Mouse (Mus musculus) liver, embryonic 12.5 days (tissue): ENCODE results near the gene Oas1h. TPM values are rescaled to one million over a fixed set of nuclear protein-coding genes. Genes with fewer than 3 reads are reported as not detected.
"Not testable (repeated sequence)": the region's sequence is repeated elsewhere in the genome, so short reads cannot be mapped to it uniquely, and the experiment has no call there.

Experiments used
- ATAC-seq: fragments of 200-750 bp; cut with Nextera tagmentation; 2 replicates; pipeline ENCODE4 v1.8.0; 2017; ENCODE audit warnings: moderate number of reproducible peaks, mild to moderate bottlenecking, moderate library complexity
- H3K27ac ChIP-seq: fragments of 300-500 bp; sonication (generic); 2 replicates; pipeline ENCODE4 v1.5.1; 2016; ENCODE audit warnings: mild to moderate bottlenecking
- H3K27me3 ChIP-seq: fragments of 300-500 bp; sonication (generic); replicated peaks from 2 replicates; pipeline ENCODE4 v1.6.1; 2016; ENCODE audit warnings: mild to moderate bottlenecking, moderate library complexity
- H3K36me3 ChIP-seq: fragments of 300-500 bp; sonication (generic); 2 replicates; pipeline ENCODE4 v1.6.1; 2016; ENCODE audit warnings: mild to moderate bottlenecking, moderate library complexity
- H3K4me1 ChIP-seq: fragments of 300-500 bp; sonication (generic); 2 replicates; pipeline ENCODE4 v1.6.1; 2016
- H3K4me2 ChIP-seq: fragments of 300-500 bp; sonication (generic); 2 replicates; pipeline ENCODE4 v1.6.1; 2016; ENCODE audit warnings: mild to moderate bottlenecking, moderate library complexity
- H3K4me3 ChIP-seq: fragments of 300-500 bp; sonication (generic); 2 replicates; pipeline ENCODE4 v1.5.1; 2016; ENCODE audit warnings: mild to moderate bottlenecking, moderate library complexity
- H3K9ac ChIP-seq: fragments of 300-500 bp; sonication (generic); 2 replicates; pipeline ENCODE4 v1.6.1; 2016; ENCODE audit warnings: mild to moderate bottlenecking, moderate library complexity
- H3K9me3 ChIP-seq: fragments of 300-500 bp; sonication (generic); replicated peaks from 2 replicates; pipeline ENCODE4 v1.6.1; 2016; ENCODE audit warnings: mild to moderate bottlenecking, moderate library complexity
- WGBS: fragments of 180-500 bp; shearing (Covaris S2); methylation state at CpG from one replicate; pipeline ENCODE4 v1.1.7; 2016; ENCODE audit not compliant: insufficient replicate concordance; 5-methylcytosine and 5-hydroxymethylcytosine counted together
- polyA plus RNA-seq: library from polyadenylated mRNA; unstranded; fragments of >200 nt; fragmentation: Nextera tagmentation; extraction: Ambion mirVana; gene quantifications from 2 replicates; pipeline ENCODE4 v1.2.1, GENCODE M21; 2016

Gene Oas1h
- polyA plus RNA-seq, 1 experiment from 2014 or later = not detected

DNA sequence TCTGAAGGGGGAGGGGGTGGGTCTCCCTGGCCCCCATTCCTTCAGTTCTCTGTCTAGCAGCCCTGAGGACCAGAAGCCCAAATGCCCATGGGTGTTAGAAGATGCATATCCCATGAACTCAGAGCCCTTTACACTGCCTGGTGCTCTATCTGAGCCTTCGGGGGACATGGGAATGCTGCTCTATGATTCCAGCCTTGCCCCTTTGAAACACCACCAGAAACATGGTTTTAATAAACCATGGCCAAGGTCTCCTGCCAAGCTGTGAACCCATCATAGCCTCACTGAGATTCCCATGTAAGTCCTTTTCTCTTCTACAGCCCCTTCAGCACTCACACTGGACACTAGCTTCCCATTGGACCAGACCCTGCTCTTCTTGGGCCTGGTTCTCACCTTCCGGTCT, 28.8 kb downstream of the Oas1h start:
- no peak overlapping the region for H3K4me3 ChIP-seq
- H3K9ac ChIP-seq = no peak overlapping the region
- no peak overlapping the region for H3K27ac ChIP-seq
- H3K9me3 ChIP-seq = no peaks in the 10 kb centered on the region
- no peak for ATAC-seq
- no peak overlapping the region for H3K4me2 ChIP-seq
- 58% methylated on average over 2 of the region's 2 CpGs for WGBS
- no peaks in the 10 kb centered on the region for H3K36me3 ChIP-seq
- H3K27me3 ChIP-seq = no peaks in the 10 kb centered on the region; the same call in 1 of the 2 replicates
- no peaks in the 10 kb centered on the region for H3K4me1 ChIP-seq

DNA sequence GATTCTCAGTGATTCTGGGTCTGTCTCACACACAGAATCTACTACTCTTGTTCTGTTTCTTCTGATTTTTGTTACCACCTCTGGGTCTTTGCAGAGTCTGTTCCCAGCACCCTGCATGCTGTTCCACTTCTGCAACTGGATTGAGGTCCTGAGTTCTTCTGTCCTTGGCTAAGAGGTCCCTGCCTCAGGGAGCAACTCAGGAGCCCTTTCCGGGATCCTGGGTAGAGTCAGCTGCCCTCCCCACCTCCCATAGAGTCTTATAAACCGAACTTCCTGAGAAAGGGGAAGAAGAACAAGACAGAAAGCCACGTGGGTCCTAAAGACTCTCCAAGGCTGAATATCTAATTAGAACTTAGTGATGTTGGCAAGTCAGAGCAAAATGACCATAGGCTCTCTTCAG, 29.8 kb downstream of the Oas1h start:
- ATAC-seq = no peak
- H3K4me2 ChIP-seq = no peak overlapping the region
- no peak overlapping the region for H3K4me3 ChIP-seq
- H3K4me1 ChIP-seq = no peaks in the 10 kb centered on the region
- H3K27ac ChIP-seq = no peak overlapping the region
- H3K9ac ChIP-seq = no peak overlapping the region
- H3K9me3 ChIP-seq = no peaks in the 10 kb centered on the region
- 33% methylated on average over 3 of the region's 3 CpGs for WGBS
- no peaks in the 10 kb centered on the region for H3K36me3 ChIP-seq
- no peaks in the 10 kb centered on the region; the same call in 1 of the 2 replicates for H3K27me3 ChIP-seq

DNA sequence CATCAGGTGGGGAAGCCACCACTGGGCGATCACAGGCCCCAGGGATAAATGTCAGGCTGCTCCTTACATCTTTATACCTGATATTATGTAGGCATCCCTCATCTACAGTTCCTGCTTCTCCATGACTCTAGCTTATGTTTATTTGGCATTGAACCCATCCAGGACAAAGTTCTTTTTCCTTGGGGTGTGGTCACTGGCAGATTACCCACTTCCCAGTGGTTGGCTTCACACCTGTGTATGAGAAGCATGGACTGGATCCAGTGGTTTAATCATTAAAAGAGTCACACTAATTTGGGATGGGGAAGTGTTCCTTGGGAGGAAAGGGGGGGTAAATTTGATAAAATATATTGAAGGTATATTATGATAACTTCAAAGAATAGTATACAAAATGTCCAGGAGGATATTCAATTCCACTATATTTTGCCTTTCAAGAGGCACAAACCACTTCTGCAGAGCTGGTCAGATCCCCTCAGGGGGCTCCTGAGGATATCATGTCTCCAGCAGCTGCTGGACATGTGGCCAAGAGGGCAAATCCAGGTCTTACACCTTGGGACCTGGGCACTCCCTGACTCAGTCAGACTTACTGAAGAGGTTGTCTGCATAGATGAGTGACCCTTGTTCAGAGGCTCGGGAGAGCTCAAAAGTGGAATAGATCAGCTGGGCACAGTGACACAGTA, 30.5 kb downstream of the Oas1h start:
- H3K4me2 ChIP-seq, H3K9ac ChIP-seq: not testable (repeated sequence)
- 52% methylated on average over 2 of the region's 2 CpGs for WGBS

GRCm38 (mm10) chr5:120892243-120892660, 31.0 kb downstream of the Oas1h start:
- no peak overlapping the region for H3K9ac ChIP-seq
- no peak for ATAC-seq
- H3K9me3 ChIP-seq = no peaks in the 10 kb centered on the region
- H3K4me3 ChIP-seq = no peak overlapping the region
- H3K36me3 ChIP-seq = no peaks in the 10 kb centered on the region
- H3K4me1 ChIP-seq = no peaks in the 10 kb centered on the region
- no peak overlapping the region for H3K4me2 ChIP-seq
- no peaks in the 10 kb centered on the region; the same call in 1 of the 2 replicates for H3K27me3 ChIP-seq
- no peak overlapping the region for H3K27ac ChIP-seq
- WGBS = 57% methylated on average over 2 of the region's 2 CpGs

More for the DNA sequence above, 30.5 kb downstream of the Oas1h start:
- not testable (repeated sequence) for H3K36me3 ChIP-seq, ATAC-seq, H3K27ac ChIP-seq, H3K27me3 ChIP-seq, H3K4me3 ChIP-seq, H3K9me3 ChIP-seq, H3K4me1 ChIP-seq

- H3K27me3 ChIP-seq, H3K27ac ChIP-seq, H3K4me2 ChIP-seq, ATAC-seq, H3K36me3 ChIP-seq, H3K4me1 ChIP-seq, H3K9ac ChIP-seq, H3K9me3 ChIP-seq, H3K4me3 ChIP-seq: not testable (repeated sequence)
- WGBS = 74% methylated on average over 4 of the region's 4 CpGs
Observed at GRCm38 (mm10) chr5:120893866-120894265, 32.6 kb downstream of the Oas1h start.

- not testable (repeated sequence) for H3K9me3 ChIP-seq, H3K4me1 ChIP-seq, H3K27me3 ChIP-seq, H3K27ac ChIP-seq, H3K36me3 ChIP-seq, H3K4me3 ChIP-seq, ATAC-seq, H3K9ac ChIP-seq, H3K4me2 ChIP-seq
- WGBS = 38% methylated on average over 2 of the region's 2 CpGs
Observed at GRCm38 (mm10) chr5:120894692-120895091, 33.5 kb downstream of the Oas1h start.

DNA sequence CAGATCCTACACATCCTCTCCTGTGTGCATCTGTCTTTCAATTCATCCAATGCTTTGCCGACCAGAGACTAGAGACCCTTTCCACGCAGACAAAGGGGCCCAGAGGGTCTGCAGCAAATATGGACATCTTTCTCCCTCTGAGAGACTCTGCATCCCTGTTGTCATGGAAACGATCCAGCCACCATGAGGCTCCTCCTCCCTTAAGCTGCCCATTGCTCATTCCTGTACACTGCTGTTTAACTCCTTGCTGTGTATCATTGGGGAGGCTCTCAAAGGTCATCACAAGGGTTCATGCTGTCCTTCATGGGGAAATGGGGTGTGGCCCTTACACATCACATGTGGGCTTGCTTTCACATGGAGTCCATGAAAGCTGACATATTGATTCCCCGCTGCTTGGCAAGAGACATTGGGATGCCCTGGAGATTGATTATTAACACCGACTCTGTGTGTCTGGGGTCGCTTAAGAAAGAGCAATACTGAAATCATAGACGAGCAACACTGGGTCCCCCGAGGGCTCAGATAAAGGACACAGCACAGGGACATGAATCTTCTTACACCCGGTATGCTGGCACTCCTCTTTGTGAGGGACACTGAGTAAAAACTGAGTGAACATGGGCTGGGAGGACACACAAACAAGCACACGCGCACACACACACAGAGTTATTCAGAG, 34.1 kb downstream of the Oas1h start:
- WGBS = 74% methylated on average over 11 of the region's 11 CpGs

GRCm38 (mm10) chr5:120898307-120898706, 37.1 kb downstream of the Oas1h start:
- no peak for ATAC-seq
- no peaks in the 10 kb centered on the region for H3K36me3 ChIP-seq
- H3K9me3 ChIP-seq = no peaks in the 10 kb centered on the region
- no peak overlapping the region for H3K27ac ChIP-seq
- H3K27me3 ChIP-seq = no peaks in the 10 kb centered on the region
- H3K4me3 ChIP-seq = no peak overlapping the region
- no peak overlapping the region for H3K9ac ChIP-seq
- no peaks in the 10 kb centered on the region for H3K4me1 ChIP-seq
- WGBS = 65% methylated on average over 6 of the region's 6 CpGs
- H3K4me2 ChIP-seq = no peak overlapping the region

More for the DNA sequence above, 34.1 kb downstream of the Oas1h start:
- no peak for ATAC-seq
- Histone ChIP-seq H3K4me3 (no peak overlapping the region), H3K9me3 (no peaks in the 10 kb centered on the region), H3K4me2 (no peak overlapping the region), H3K27ac (no peak overlapping the region), H3K36me3 (no peaks in the 10 kb centered on the region), H3K9ac (no peak overlapping the region), H3K4me1 (no peaks in the 10 kb centered on the region), H3K27me3 (no peaks in the 10 kb centered on the region)

DNA sequence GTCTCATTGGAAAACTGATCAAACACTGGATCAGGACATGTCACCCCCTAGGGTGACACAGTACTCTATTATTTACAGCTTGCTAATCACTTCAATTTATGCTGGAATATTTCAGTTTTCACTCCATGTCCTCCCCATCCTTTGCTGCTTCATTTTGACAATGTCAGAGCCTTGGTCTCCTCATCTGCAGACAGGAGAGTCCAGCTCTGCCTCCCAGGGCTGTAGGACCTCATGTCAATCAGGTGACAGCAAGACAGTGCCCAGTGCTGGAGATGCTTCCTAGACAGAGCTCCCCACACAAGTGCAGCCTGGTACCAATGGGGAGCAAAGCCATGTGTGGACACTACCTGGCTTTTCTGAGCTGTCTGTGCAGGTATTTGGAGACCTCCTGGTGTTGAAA, 37.5 kb downstream of the Oas1h start:
- Histone ChIP-seq H3K4me2 (no peak overlapping the region), H3K27me3 (no peaks in the 10 kb centered on the region), H3K36me3 (no peaks in the 10 kb centered on the region), H3K9ac (no peak overlapping the region), H3K9me3 (no peaks in the 10 kb centered on the region), H3K4me1 (no peaks in the 10 kb centered on the region), H3K27ac (no peak overlapping the region), H3K4me3 (no peak overlapping the region)
- no peak for ATAC-seq

DNA sequence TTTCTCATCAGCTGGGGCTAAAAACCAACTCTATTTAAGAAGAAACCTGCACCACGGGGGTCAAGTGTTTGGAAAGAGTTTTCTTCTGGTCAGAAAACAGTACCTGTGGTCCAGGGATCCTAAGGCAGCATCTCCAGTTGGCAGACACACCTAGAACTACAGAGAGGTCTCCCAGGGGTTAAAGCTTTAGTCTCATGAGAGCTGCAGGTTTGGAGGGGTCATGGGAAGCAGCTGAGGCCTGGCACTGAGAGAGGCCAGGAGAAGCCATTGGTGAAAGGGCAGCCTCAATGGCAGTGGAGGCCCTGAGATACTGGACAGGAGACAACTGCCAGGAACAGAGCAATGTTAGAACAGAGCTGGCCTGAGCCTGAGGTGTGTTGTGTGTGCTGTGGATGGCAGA, 39.4 kb downstream of the Oas1h start:
- H3K36me3 ChIP-seq = no peaks in the 10 kb centered on the region

DNA sequence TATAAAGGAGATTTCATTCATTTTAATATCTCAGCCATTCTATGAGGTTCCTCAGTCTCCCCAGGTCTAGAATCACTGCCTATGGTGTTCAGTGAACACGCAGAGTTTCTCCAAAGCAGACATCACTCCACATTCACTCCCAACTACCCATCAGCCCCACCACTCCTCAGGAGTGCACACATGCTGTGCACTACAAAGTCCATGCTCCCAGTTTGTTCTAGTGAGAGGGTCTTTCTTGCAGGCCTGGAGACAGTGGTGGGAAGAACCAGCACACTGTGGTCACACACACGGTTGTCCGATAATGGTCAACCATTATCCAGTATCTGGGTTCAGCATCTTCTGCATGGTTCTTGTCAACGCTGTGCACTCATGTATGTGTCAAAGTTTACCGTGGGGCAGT, 40.8 kb downstream of the Oas1h start:
- WGBS = 72% methylated on average over 5 of the region's 5 CpGs
- no peak overlapping the region for H3K4me3 ChIP-seq
- H3K9me3 ChIP-seq = no peaks in the 10 kb centered on the region
- no peak overlapping the region for H3K4me2 ChIP-seq
- H3K9ac ChIP-seq = no peak overlapping the region
- no peaks in the 10 kb centered on the region for H3K27me3 ChIP-seq
- no peak for ATAC-seq
- no peak overlapping the region for H3K27ac ChIP-seq
- H3K36me3 ChIP-seq = no peaks in the 10 kb centered on the region
- H3K4me1 ChIP-seq = no peaks in the 10 kb centered on the region

More for the DNA sequence above, 39.4 kb downstream of the Oas1h start:
- Histone ChIP-seq H3K27ac (no peak overlapping the region), H3K4me1 (no peaks in the 10 kb centered on the region), H3K4me3 (no peak overlapping the region), H3K9ac (no peak overlapping the region), H3K4me2 (no peak overlapping the region), H3K27me3 (no peaks in the 10 kb centered on the region), H3K9me3 (no peaks in the 10 kb centered on the region)
- WGBS = 31% methylated on average over 1 of the region's 1 CpGs
- ATAC-seq = no peak

DNA sequence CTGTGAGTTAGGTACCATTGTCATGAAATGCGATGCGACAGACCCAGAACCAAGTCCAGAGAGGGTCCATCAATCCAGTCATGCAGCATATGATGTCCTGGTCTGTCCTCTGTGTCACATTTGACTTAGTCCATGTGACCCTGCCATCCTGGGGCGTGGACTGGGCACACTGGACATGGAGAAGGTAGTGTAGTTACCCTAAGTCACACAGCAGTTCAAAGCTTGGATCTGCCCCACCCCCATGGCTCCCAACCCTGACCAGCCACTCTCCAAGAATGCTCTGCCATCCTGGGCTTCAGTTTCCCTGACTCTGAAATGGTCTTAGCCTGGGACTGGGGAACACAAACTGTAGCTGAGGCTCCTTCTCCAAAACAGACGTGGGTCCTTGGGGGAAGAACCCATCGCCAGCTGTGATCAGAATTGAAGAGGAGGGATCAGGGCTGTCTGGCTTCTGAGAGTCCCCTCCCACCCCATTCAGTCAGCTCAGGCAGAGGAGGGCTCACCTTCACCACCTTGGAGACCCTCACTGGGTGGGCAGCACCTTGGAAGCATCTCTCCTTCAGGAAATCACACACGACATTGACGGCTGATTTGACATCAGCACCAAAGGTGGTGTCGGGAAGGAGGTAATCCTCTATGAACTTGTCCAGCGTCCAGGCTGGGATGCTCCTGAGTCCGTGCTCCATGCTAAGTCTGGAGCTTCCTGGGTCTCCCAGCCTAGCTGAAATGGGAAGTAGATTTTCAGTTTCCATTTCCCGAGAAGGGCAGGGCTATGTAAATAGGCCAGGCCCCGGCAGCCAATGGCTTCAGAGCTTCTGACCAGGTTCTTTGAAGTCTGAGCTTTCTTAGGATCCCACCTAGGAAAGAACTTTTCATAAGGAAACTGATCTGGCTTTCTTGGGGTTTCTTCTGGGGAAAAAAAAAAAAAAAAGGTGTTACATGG, 45.8 kb downstream of the Oas1h start, which contains the start of gene Oas1a:
TSS of gene Oas1a (minus strand) at position 731 of the 943 bp plus-strand sequence.
- WGBS = 25% methylated on average over 10 of the region's 12 CpGs
- not testable (repeated sequence) for H3K4me1 ChIP-seq, ATAC-seq

More for the DNA sequence above, 45.8 kb downstream of the Oas1h start, which contains the start of gene Oas1a:
- not testable (repeated sequence) for H3K36me3 ChIP-seq, H3K9me3 ChIP-seq, H3K4me3 ChIP-seq, H3K27ac ChIP-seq, H3K27me3 ChIP-seq, H3K9ac ChIP-seq
- H3K4me2 ChIP-seq = 0 out of 2 replicates have a peak within 1 kb of the TSS, but pooled peaks have one; percentile 10
